Mouse (Mus musculus): ENCODE measurements around the gene Ccr4. TPM values are rescaled to one million over a fixed set of nuclear protein-coding genes. Genes with fewer than 3 reads are reported as not detected.
"Not testable (repeated sequence)": the region's sequence is repeated elsewhere in the genome, so short reads cannot be mapped to it uniquely, and the experiment has no call there.

The Ccr4 gene
- polyA plus RNA-seq, 1 experiment, result 0.57 TPM

DNA sequence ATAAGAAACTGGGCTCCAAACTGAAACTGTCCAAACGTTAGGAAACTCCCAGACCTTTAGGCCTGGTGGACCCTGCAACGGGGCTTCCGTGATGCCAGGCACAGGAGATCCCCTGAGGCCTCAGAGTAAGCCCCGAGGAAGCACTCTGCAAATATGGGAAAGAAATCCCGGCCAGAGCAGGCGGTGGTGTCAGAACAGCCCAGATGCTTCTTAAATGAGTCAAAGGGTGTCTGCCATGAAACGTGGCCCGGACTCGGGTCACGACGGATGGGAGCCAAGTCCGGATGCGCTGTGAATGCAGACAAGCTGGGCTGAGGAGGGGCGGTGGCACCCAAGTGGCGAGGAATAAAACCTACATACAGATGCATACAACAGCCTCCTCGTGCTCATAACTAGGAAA lies 22.4 kb upstream of the Ccr4 start:
- peak overlapping the region; percentile 69 for H3K9ac ChIP-seq (ENCODE audit: low read depth, poor library complexity, severe bottlenecking)
- H3K4me1 ChIP-seq (ENCODE audit: control insufficient read depth, insufficient read depth, low read length), result peaks cover 3% of the 10 kb centered on the region
- H3K9me3 ChIP-seq (replicated peaks; ENCODE audit: control insufficient read depth, insufficient read depth, low read length, poor library complexity, severe bottlenecking), result no peaks in the 10 kb centered on the region
- peak overlapping the region; percentile 90 for H3K27ac ChIP-seq (ENCODE audit: insufficient read depth, low read length)
- TF ChIP-seq EP300 (IDR thresholded peaks at IDR 0.05; ENCODE audit: insufficient read depth, low read depth, low read length) (peak; percentile 93), POLR2A (IDR thresholded peaks at IDR 0.05; ENCODE audit: insufficient read depth, low read length) (no peak), CTCF (IDR thresholded peaks at IDR 0.05; ENCODE audit: low read depth, low read length) (no peak)
- H3K36me3 ChIP-seq (ENCODE audit: control insufficient read depth, insufficient read depth, low read length, poor library complexity, severe bottlenecking), result peaks cover 19% of the 10 kb centered on the region
- H3K27me3 ChIP-seq (ENCODE audit: control insufficient read depth, insufficient read depth, low read length, poor library complexity, severe bottlenecking), result no peaks in the 10 kb centered on the region
- peak overlapping the region; percentile 52 for H3K4me3 ChIP-seq (ENCODE audit: low read depth, low read length)

DNA sequence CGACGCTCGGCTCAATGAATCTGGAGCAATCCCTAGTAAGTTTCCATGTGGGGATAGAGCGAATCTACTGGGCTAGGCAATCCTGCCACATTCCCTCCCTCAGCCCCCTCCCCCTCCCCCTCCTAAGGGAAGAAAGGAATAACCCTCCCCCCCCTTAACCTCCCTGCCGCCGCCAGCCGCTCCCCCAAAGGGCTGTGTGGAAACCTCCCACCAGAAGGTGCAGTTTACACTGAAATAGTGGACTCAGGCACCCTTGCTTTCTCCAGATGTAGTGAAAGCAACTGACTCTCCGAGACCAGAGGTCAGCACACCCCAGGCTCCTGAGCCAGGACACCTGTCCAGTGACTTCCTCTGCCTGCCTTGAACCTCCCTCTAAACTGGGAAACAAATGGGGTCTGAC lies 21.9 kb upstream of the Ccr4 start:
- no peak for TF ChIP-seq EP300 (IDR thresholded peaks at IDR 0.05; ENCODE audit: insufficient read depth, low read depth, low read length)
- no peak for TF ChIP-seq CTCF (IDR thresholded peaks at IDR 0.05; ENCODE audit: low read depth, low read length)
- no peak for TF ChIP-seq POLR2A (IDR thresholded peaks at IDR 0.05; ENCODE audit: insufficient read depth, low read length)
- Histone ChIP-seq H3K27ac (ENCODE audit: insufficient read depth, low read length) (peak overlapping the region; percentile 90), H3K4me3 (ENCODE audit: low read depth, low read length) (peak overlapping the region; percentile 52), H3K36me3 (ENCODE audit: control insufficient read depth, insufficient read depth, low read length, poor library complexity, severe bottlenecking) (peaks cover 19% of the 10 kb centered on the region), H3K9ac (ENCODE audit: low read depth, poor library complexity, severe bottlenecking) (peak overlapping the region; percentile 69), H3K4me1 (ENCODE audit: control insufficient read depth, insufficient read depth, low read length) (peaks cover 2% of the 10 kb centered on the region), H3K9me3 (replicated peaks; ENCODE audit: control insufficient read depth, insufficient read depth, low read length, poor library complexity, severe bottlenecking) (no peaks in the 10 kb centered on the region), H3K27me3 (ENCODE audit: control insufficient read depth, insufficient read depth, low read length, poor library complexity, severe bottlenecking) (no peaks in the 10 kb centered on the region)

DNA sequence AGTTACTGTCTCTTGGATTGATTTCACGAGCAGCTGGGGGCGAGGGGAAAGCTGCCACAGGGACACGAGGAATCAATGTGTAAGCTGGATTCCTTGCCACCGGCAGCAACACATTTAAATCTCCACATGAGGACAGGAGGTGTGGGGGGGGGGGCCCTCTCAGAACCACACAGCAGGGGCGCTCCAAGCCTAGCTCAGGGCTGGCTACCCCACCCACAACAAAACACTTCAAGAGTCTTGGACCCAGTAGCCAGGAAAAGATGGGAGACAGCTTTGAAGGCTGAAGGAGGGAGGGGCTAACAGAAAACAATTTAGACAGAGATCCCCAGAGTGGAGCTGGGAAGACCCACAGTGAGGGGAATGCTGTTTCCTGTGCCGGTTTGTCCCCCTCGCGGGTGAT lies 21.2 kb upstream of the Ccr4 start:
- no peaks in the 10 kb centered on the region for H3K9me3 ChIP-seq (replicated peaks; ENCODE audit: control insufficient read depth, insufficient read depth, low read length, poor library complexity, severe bottlenecking)
- peak overlapping the region; percentile 84 for H3K27ac ChIP-seq (ENCODE audit: insufficient read depth, low read length)
- TF ChIP-seq EP300 (IDR thresholded peaks at IDR 0.05; ENCODE audit: insufficient read depth, low read depth, low read length) (no peak), POLR2A (IDR thresholded peaks at IDR 0.05; ENCODE audit: insufficient read depth, low read length) (no peak), CTCF (IDR thresholded peaks at IDR 0.05; ENCODE audit: low read depth, low read length) (no peak)
- H3K27me3 ChIP-seq (ENCODE audit: control insufficient read depth, insufficient read depth, low read length, poor library complexity, severe bottlenecking), result no peaks in the 10 kb centered on the region
- no peaks in the 10 kb centered on the region for H3K4me1 ChIP-seq (ENCODE audit: control insufficient read depth, insufficient read depth, low read length)
- peak overlapping the region; percentile 69 for H3K9ac ChIP-seq (ENCODE audit: low read depth, poor library complexity, severe bottlenecking)
- peak overlapping the region; percentile 18 for H3K4me3 ChIP-seq (ENCODE audit: low read depth, low read length)
- peaks cover 19% of the 10 kb centered on the region for H3K36me3 ChIP-seq (ENCODE audit: control insufficient read depth, insufficient read depth, low read length, poor library complexity, severe bottlenecking)

DNA sequence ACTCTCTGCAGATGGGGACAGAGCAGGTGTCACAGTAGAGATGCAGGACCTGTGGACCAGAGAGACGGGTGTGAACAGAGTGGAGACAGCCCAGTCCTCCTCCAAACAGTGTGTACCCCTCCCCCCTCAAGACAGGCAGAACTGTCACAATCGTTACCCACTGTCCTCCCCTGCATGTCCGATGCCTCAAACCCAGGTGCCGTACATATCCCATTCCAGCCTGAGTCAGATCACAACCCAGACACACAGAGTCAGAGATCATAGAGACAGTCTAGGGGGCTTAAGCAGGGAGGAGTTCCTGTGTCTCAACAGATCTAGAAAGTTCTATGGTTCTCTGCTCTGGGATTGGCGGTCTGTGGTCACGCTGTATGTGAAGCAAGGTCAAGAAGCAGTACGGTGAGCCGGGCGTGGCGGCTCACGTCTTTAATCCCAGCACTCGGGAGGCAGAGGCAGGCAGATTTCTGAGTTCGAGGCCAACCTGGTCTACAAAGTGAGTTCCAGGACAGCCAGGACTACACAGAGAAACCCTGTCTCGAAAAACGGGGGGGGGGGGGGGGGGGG lies 20.4 kb upstream of the Ccr4 start:
- peaks cover 19% of the 10 kb centered on the region for H3K36me3 ChIP-seq (ENCODE audit: control insufficient read depth, insufficient read depth, low read length, poor library complexity, severe bottlenecking)
- no peak overlapping the region for H3K27ac ChIP-seq (ENCODE audit: insufficient read depth, low read length)
- no peaks in the 10 kb centered on the region for H3K9me3 ChIP-seq (replicated peaks; ENCODE audit: control insufficient read depth, insufficient read depth, low read length, poor library complexity, severe bottlenecking)
- H3K27me3 ChIP-seq (ENCODE audit: control insufficient read depth, insufficient read depth, low read length, poor library complexity, severe bottlenecking), result no peaks in the 10 kb centered on the region
- H3K9ac ChIP-seq (ENCODE audit: low read depth, poor library complexity, severe bottlenecking), result peak overlapping the region; percentile 69
- no peak overlapping the region for H3K4me3 ChIP-seq (ENCODE audit: low read depth, low read length)
- H3K4me1 ChIP-seq (ENCODE audit: control insufficient read depth, insufficient read depth, low read length), result no peaks in the 10 kb centered on the region
- TF ChIP-seq CTCF (IDR thresholded peaks at IDR 0.05; ENCODE audit: low read depth, low read length) (no peak), EP300 (IDR thresholded peaks at IDR 0.05; ENCODE audit: insufficient read depth, low read depth, low read length) (no peak), POLR2A (IDR thresholded peaks at IDR 0.05; ENCODE audit: insufficient read depth, low read length) (no peak)

DNA sequence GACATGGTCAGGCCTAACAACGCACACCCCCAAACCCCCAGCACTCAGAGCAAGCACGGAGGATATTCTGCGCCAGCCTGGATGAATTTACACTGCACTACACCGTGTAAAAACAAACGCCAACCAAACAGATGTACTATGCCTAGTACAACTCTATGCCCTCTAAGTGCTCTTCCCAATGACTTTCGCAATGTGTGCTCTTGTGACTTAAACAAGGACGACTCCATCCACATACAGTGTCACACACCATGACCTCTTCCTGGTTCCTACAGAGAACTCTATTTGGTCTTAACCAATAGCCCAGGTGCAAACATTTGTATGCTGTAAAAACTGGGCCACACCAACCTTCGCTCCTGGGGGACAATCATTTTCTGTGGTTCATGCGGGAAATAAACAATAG lies 17.8 kb upstream of the Ccr4 start:
- Histone ChIP-seq H3K27ac (ENCODE audit: insufficient read depth, low read length) (peak overlapping the region; percentile 10; the same call in 1 of the 2 replicates), H3K4me3 (ENCODE audit: low read depth, low read length) (no peak overlapping the region), H3K4me1 (ENCODE audit: control insufficient read depth, insufficient read depth, low read length) (no peaks in the 10 kb centered on the region), H3K9me3 (replicated peaks; ENCODE audit: control insufficient read depth, insufficient read depth, low read length, poor library complexity, severe bottlenecking) (no peaks in the 10 kb centered on the region), H3K27me3 (ENCODE audit: control insufficient read depth, insufficient read depth, low read length, poor library complexity, severe bottlenecking) (no peaks in the 10 kb centered on the region), H3K36me3 (ENCODE audit: control insufficient read depth, insufficient read depth, low read length, poor library complexity, severe bottlenecking) (peaks cover 19% of the 10 kb centered on the region), H3K9ac (ENCODE audit: low read depth, poor library complexity, severe bottlenecking) (no peak overlapping the region)
- TF ChIP-seq CTCF (IDR thresholded peaks at IDR 0.05; ENCODE audit: low read depth, low read length) (no peak), EP300 (IDR thresholded peaks at IDR 0.05; ENCODE audit: insufficient read depth, low read depth, low read length) (no peak), POLR2A (IDR thresholded peaks at IDR 0.05; ENCODE audit: insufficient read depth, low read length) (no peak)

DNA sequence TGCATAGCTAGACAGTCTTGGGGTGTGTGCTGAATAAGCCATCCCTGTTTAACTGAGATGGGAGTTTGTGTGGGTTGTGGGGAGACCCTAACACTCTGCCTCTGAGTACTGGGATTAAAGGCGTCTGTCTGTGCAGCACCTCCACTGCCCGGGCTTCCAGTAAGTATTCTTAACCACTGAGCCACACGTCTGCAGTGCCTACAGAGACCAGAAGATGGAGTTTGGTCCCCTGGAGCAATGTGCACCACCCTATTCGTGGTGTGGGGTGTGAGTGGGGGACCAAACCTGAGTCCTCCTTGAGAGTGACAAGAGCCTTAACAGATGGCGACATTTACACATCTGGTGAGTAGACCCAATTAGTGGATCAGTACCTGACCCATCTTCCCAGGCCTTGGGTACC lies 17.3 kb upstream of the Ccr4 start:
- Histone ChIP-seq H3K36me3 (ENCODE audit: control insufficient read depth, insufficient read depth, low read length, poor library complexity, severe bottlenecking) (peaks cover 19% of the 10 kb centered on the region), H3K9me3 (replicated peaks; ENCODE audit: control insufficient read depth, insufficient read depth, low read length, poor library complexity, severe bottlenecking) (no peaks in the 10 kb centered on the region), H3K9ac (ENCODE audit: low read depth, poor library complexity, severe bottlenecking) (no peak overlapping the region), H3K4me3 (ENCODE audit: low read depth, low read length) (no peak overlapping the region), H3K27ac (ENCODE audit: insufficient read depth, low read length) (peak overlapping the region; percentile 10; the same call in 1 of the 2 replicates), H3K4me1 (ENCODE audit: control insufficient read depth, insufficient read depth, low read length) (peaks cover 2% of the 10 kb centered on the region), H3K27me3 (ENCODE audit: control insufficient read depth, insufficient read depth, low read length, poor library complexity, severe bottlenecking) (no peaks in the 10 kb centered on the region)
- TF ChIP-seq EP300 (IDR thresholded peaks at IDR 0.05; ENCODE audit: insufficient read depth, low read depth, low read length), result no peak
- peak; percentile 23 for TF ChIP-seq CTCF (IDR thresholded peaks at IDR 0.05; ENCODE audit: low read depth, low read length)

DNA sequence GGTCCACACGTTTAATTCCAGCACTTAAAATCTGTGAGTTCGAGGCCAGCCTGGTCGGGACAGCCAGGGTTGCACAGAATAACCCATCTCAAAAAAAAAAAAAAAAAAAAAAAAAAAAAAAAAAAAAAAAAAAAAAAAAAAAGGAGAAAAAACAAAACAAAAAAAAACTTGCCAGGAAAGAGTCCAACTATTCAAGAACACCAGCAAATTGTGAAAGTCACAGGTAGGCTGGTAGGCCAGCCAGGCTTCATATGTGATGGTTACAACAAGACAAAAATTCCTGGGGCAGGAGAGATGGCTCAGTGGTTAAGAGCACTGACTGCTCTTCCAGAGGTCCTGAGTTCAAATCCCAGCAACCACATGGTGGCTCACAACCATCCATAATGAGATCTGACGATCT lies 15.8 kb upstream of the Ccr4 start:
- not testable (repeated sequence) for H3K9me3 ChIP-seq (replicated peaks; ENCODE audit: control insufficient read depth, insufficient read depth, low read length, poor library complexity, severe bottlenecking); H3K27ac ChIP-seq (ENCODE audit: insufficient read depth, low read length); H3K4me3 ChIP-seq (ENCODE audit: low read depth, low read length); H3K4me1 ChIP-seq (ENCODE audit: control insufficient read depth, insufficient read depth, low read length); H3K9ac ChIP-seq (ENCODE audit: low read depth, poor library complexity, severe bottlenecking); H3K27me3 ChIP-seq (ENCODE audit: control insufficient read depth, insufficient read depth, low read length, poor library complexity, severe bottlenecking)
- peaks cover 19% of the 10 kb centered on the region for H3K36me3 ChIP-seq (ENCODE audit: control insufficient read depth, insufficient read depth, low read length, poor library complexity, severe bottlenecking)
